Mouse (Mus musculus) left cerebral cortex, postnatal 10 days (tissue): ENCODE results near the gene Rnf26. TPM values are rescaled to one million over a fixed set of nuclear protein-coding genes. Genes with fewer than 3 reads are reported as not detected.

Experiments
- DNase-seq, 2 experiments: peaks; one replicate each; pipeline ENCODE4 v3.0.0; 2021 to 2022; ENCODE audit warnings: low spot score in 2 of 2, mixed read lengths in 1 of 2; ENCODE audit errors: extremely low spot score in 1 of 2
- intact Hi-C: fragments of 180-260 bp; cut with DNase I; formaldehyde crosslinking; loops from one replicate; pipeline ENCODE4 v1.15.1; 2025
- total RNA-seq, 2 experiments: library from RNA; stranded (reverse); gene quantifications; 2 replicates each; pipeline ENCODE4 v1.2.3; 2021

Gene Rnf26
- 10 to 100 TPM; 30.1 to 33.4 TPM for total RNA-seq

- intact Hi-C loops, result no loop called here
- DNase-seq, result peak; percentile 97 to 98
Observed at GRCm38 (mm10) chr9:44113105-44113789, at the start of gene Rnf26, which contains the start of gene Gm49380. TSS of gene Rnf26 (minus strand) at chr9:44113517. TSS of gene Gm49380 (minus strand) at chr9:44113500.

GRCm38 (mm10) chr9:44159886-44160285, 46.6 kb upstream of the Rnf26 start:
- intact Hi-C loops, result no loop called here
- DNase-seq, result no peak

- DNase-seq, result no peak
- intact Hi-C loops, result no loop called here
Observed at GRCm38 (mm10) chr9:44147290-44147689, 34.0 kb upstream of the Rnf26 start.

GRCm38 (mm10) chr9:44144718-44145060, 31.4 kb upstream of the Rnf26 start:
- intact Hi-C loops, result no loop called here
- DNase-seq, result no peak

- intact Hi-C loops, result no loop called here
- peak in 1 of 2 experiments; percentile 56 for DNase-seq
Observed at GRCm38 (mm10) chr9:44144023-44144717, 30.9 kb upstream of the Rnf26 start.

- intact Hi-C loops, result no loop called here
- DNase-seq, result no peak
Observed at GRCm38 (mm10) chr9:44143421-44143820, 30.1 kb upstream of the Rnf26 start.

- no peak for DNase-seq
- intact Hi-C loops, result no loop called here
Observed at GRCm38 (mm10) chr9:44141951-44142350, 28.6 kb upstream of the Rnf26 start.

GRCm38 (mm10) chr9:44137846-44138245, 24.5 kb upstream of the Rnf26 start:
- no peak for DNase-seq
- intact Hi-C loops, result loop anchor here (10.0 kb wide), 1 partner anchor 97 kb away; the partner anchor contains the start of gene Cbl

GRCm38 (mm10) chr9:44135731-44136411, 22.6 kb upstream of the Rnf26 start:
- intact Hi-C loops, result loop anchor here (10.0 kb wide), 1 partner anchor 99 kb away; the partner anchor contains the start of gene Cbl

GRCm38 (mm10) chr9:44134851-44135730, 21.8 kb upstream of the Rnf26 start:
- intact Hi-C loops, result loop anchor here (1.0 to 10.0 kb wide), 2 partner anchors 100 to 216 kb away; partner anchors contain the start of gene Cbl

More at GRCm38 (mm10) chr9:44135731-44136411, 22.6 kb upstream of the Rnf26 start:
- no peak for DNase-seq

GRCm38 (mm10) chr9:44134101-44134850, 21.0 kb upstream of the Rnf26 start, which contains the start of gene Mcam:
TSS of gene Mcam (plus strand) at chr9:44134469.
- intact Hi-C loops, result loop anchor here (1.0 to 10.0 kb wide), 2 partner anchors 101 to 217 kb away; partner anchors contain the start of gene Cbl
- DNase-seq, result peak; percentile 38 to 80

More at GRCm38 (mm10) chr9:44134851-44135730, 21.8 kb upstream of the Rnf26 start:
- DNase-seq, result peak in 1 of 2 experiments; percentile 75

- intact Hi-C loops, result loop anchor here (10.0 kb wide), 1 partner anchor 102 kb away; the partner anchor contains the start of gene Cbl
Observed at GRCm38 (mm10) chr9:44133287-44133686, 20.0 kb upstream of the Rnf26 start.

GRCm38 (mm10) chr9:44132200-44132599, 18.9 kb upstream of the Rnf26 start:
- intact Hi-C loops, result loop anchor here (10.0 kb wide), 1 partner anchor 103 kb away; the partner anchor contains the start of gene Cbl

More at GRCm38 (mm10) chr9:44133287-44133686, 20.0 kb upstream of the Rnf26 start:
- DNase-seq, result no peak

GRCm38 (mm10) chr9:44131276-44131590, 17.9 kb upstream of the Rnf26 start:
- no peak for DNase-seq
- intact Hi-C loops, result loop anchor here (10.0 kb wide), 1 partner anchor 104 kb away; the partner anchor contains the start of gene Cbl

More at GRCm38 (mm10) chr9:44132200-44132599, 18.9 kb upstream of the Rnf26 start:
- no peak for DNase-seq

- DNase-seq, result peak in 1 of 2 experiments; percentile 84
- intact Hi-C loops, result loop anchor here (10.0 kb wide), 1 partner anchor 104 kb away; the partner anchor contains the start of gene Cbl
Observed at GRCm38 (mm10) chr9:44130581-44131275, 17.4 kb upstream of the Rnf26 start.

- intact Hi-C loops, result loop anchor here (10.0 kb wide), 1 partner anchor 105 kb away; the partner anchor contains the start of gene Cbl
Observed at GRCm38 (mm10) chr9:44130034-44130433, 16.7 kb upstream of the Rnf26 start.

More at GRCm38 (mm10) chr9:44130034-44130433, 16.7 kb upstream of the Rnf26 start:
- DNase-seq, result peak in 1 of 2 experiments; percentile 88
